Mouse (Mus musculus): ENCODE measurements around the gene Rmnd5a. TPM values are rescaled to one million over a fixed set of nuclear protein-coding genes. Genes with fewer than 3 reads are reported as not detected.

Gene Rmnd5a
- total and polyA plus RNA-seq, 3 experiments = 22.6 to 497 (median 23.3) TPM

GRCm38 (mm10) chr6:71445560-71445959, 5.1 kb upstream of the Rmnd5a start (continued):
- TF ChIP-seq ZC3H11A (IDR thresholded peaks at IDR 0.05; ENCODE audit: low read depth, low read length) = no peak

GRCm38 (mm10) chr6:71444756-71445155, 4.3 kb upstream of the Rmnd5a start:
- H3K36me3 ChIP-seq (ENCODE audit: control insufficient read depth in 1 of 2, insufficient read depth in 2 of 2, low read length in 2 of 2) = peaks cover 0 to 30% of the 10 kb centered on the region in 2 experiments; a peak in 2 of 4 replicates
- no peak overlapping the region for H3K9ac ChIP-seq (ENCODE audit: control insufficient read depth, low read depth, low read length, poor library complexity, severe bottlenecking)
- H3K27ac ChIP-seq (ENCODE audit: control insufficient read depth, low read depth, low read length) = no peak overlapping the region
- no peaks in the 10 kb centered on the region for H3K27me3 ChIP-seq (ENCODE audit: control insufficient read depth in 1 of 2, insufficient read depth in 2 of 2, low read length in 2 of 2)
- no peaks in the 10 kb centered on the region for H3K9me3 ChIP-seq (replicated peaks; ENCODE audit: insufficient read depth, low read length)
- DNase-seq (ENCODE audit: low read depth, low spot score) = peak; percentile 72
- TF ChIP-seq NELFE (IDR thresholded peaks at IDR 0.05; ENCODE audit: low read depth, low read length) = no peak
- TF ChIP-seq SIN3A (IDR thresholded peaks at IDR 0.05; ENCODE audit: low read length) = no peak
- TF ChIP-seq RAD21 (IDR thresholded peaks at IDR 0.05; ENCODE audit: low read depth, low read length) = no peak
- TF ChIP-seq ETS1 (IDR thresholded peaks at IDR 0.05; ENCODE audit: low read depth, low read length) = no peak
- no peak for TF ChIP-seq HCFC1 (IDR thresholded peaks at IDR 0.05; ENCODE audit: low read depth, low read length)
- H3K4me3 ChIP-seq (ENCODE audit: control insufficient read depth in 1 of 2, insufficient read depth in 1 of 2, low read depth in 2 of 2, low read length in 2 of 2) = no peak overlapping the region
- peaks cover 9% of the 10 kb centered on the region for H3K79me2 ChIP-seq (ENCODE audit: control insufficient read depth, insufficient read depth, low read length, poor library complexity)
- peaks cover 13 to 33% of the 10 kb centered on the region in 2 experiments for H3K4me1 ChIP-seq (ENCODE audit: control insufficient read depth in 1 of 2, insufficient read depth in 2 of 2, low read length in 2 of 2)

- peak; percentile 82 for DNase-seq (ENCODE audit: low read depth, low spot score)
- peaks cover 21% of the 10 kb centered on the region for H3K79me2 ChIP-seq (ENCODE audit: control insufficient read depth, insufficient read depth, low read length, poor library complexity)
- no peaks in the 10 kb centered on the region for H3K27me3 ChIP-seq (ENCODE audit: control insufficient read depth in 1 of 2, insufficient read depth in 2 of 2, low read length in 2 of 2)
- peaks cover 0 to 40% of the 10 kb centered on the region in 2 experiments; a peak in 2 of 4 replicates for H3K36me3 ChIP-seq (ENCODE audit: control insufficient read depth in 1 of 2, insufficient read depth in 2 of 2, low read length in 2 of 2)
- H3K9me3 ChIP-seq (replicated peaks; ENCODE audit: insufficient read depth, low read length) = no peaks in the 10 kb centered on the region
- peak in 1 of 2 experiments; percentile 49; a peak in 1 of 4 replicates for TF ChIP-seq POLR2A (IDR thresholded peaks at IDR 0.05; ENCODE audit: control insufficient read depth in 1 of 2, insufficient read depth in 1 of 2, low read depth in 1 of 2, low read length in 2 of 2, poor library complexity in 1 of 2)
- TF ChIP-seq HCFC1 (IDR thresholded peaks at IDR 0.05; ENCODE audit: low read depth, low read length) = 0 out of 2 replicates have a peak, but pooled peaks have one; percentile 23
- peak; percentile 54; the same call in 1 of the 2 replicates for TF ChIP-seq TBP (IDR thresholded peaks at IDR 0.05; ENCODE audit: low read depth, low read length)
- TF ChIP-seq RCOR1 (IDR thresholded peaks at IDR 0.05; ENCODE audit: low read depth, low read length) = peak; percentile 20; the same call in 1 of the 2 replicates
- no peak for TF ChIP-seq CHD2 (IDR thresholded peaks at IDR 0.05; ENCODE audit: low read length)
- no peak for TF ChIP-seq MEF2A (IDR thresholded peaks at IDR 0.05; ENCODE audit: extremely low read depth, insufficient replicate concordance, low read depth, low read length, poor library complexity, severe bottlenecking)
- no peak for TF ChIP-seq MAZ (IDR thresholded peaks at IDR 0.05; ENCODE audit: low read depth, low read length)
- 0 out of 2 replicates have a peak, but pooled peaks have one; percentile 12 for TF ChIP-seq MXI1 (IDR thresholded peaks at IDR 0.05; ENCODE audit: low read depth, low read length)
- TF ChIP-seq ETS1 (IDR thresholded peaks at IDR 0.05; ENCODE audit: low read depth, low read length) = peak; percentile 69; the same call in 1 of the 2 replicates
- no peak for TF ChIP-seq GATA1 (IDR thresholded peaks at IDR 0.05; ENCODE audit: low read depth, low read length)
- peak; percentile 31 to 51 for TF ChIP-seq EP300 (IDR thresholded peaks at IDR 0.05; ENCODE audit: low read depth in 1 of 2, low read length in 2 of 2)
- peak; percentile 68 for TF ChIP-seq SIN3A (IDR thresholded peaks at IDR 0.05; ENCODE audit: low read length)
- TF ChIP-seq RAD21 (IDR thresholded peaks at IDR 0.05; ENCODE audit: low read depth, low read length) = no peak
- TF ChIP-seq ZNF384 (IDR thresholded peaks at IDR 0.05; ENCODE audit: low read depth, low read length) = peak; percentile 83
- peak overlapping the region; percentile 79 for H3K9ac ChIP-seq (ENCODE audit: control insufficient read depth, low read depth, low read length, poor library complexity, severe bottlenecking)
- peak overlapping the region; percentile 81 for H3K27ac ChIP-seq (ENCODE audit: control insufficient read depth, low read depth, low read length)
- peak overlapping the region; percentile 48 to 53 for H3K4me3 ChIP-seq (ENCODE audit: control insufficient read depth in 1 of 2, insufficient read depth in 1 of 2, low read depth in 2 of 2, low read length in 2 of 2)
- peaks cover 22 to 42% of the 10 kb centered on the region in 2 experiments for H3K4me1 ChIP-seq (ENCODE audit: control insufficient read depth in 1 of 2, insufficient read depth in 2 of 2, low read length in 2 of 2)
Measured at GRCm38 (mm10) chr6:71442130-71442529, 1.7 kb upstream of the Rmnd5a start.
